Mouse (Mus musculus) stomach, embryonic 14.5 days (tissue): ENCODE measurements at regions not wholly inside any gene's neighbourhood (a gene's known extent, or its start where the extent isn't known, plus 50 kb on each side); places are given as distances from the start of the nearest gene placed in this dataset.

ENCODE experiments used
- ATAC-seq: fragments of 200-750 bp; cut with Nextera tagmentation; 2 replicates; pipeline ENCODE4 v1.8.0; 2017; ENCODE audit warnings: low read depth, moderate TSS enrichment; ENCODE audit not compliant: insufficient number of reproducible peaks, insufficient read depth, low FRiP score
- H3K27ac ChIP-seq: fragments of 300-500 bp; sonication (generic); 2 replicates; pipeline ENCODE4 v1.5.1; 2014; ENCODE audit warnings: mild to moderate bottlenecking, low read length, moderate library complexity, mixed read lengths
- H3K27me3 ChIP-seq: fragments of 300-500 bp; sonication (generic); 2 replicates; pipeline ENCODE4 v1.6.1; 2014; ENCODE audit warnings: low read length, control low read depth, mixed read lengths; ENCODE audit not compliant: control insufficient read depth, insufficient read depth
- H3K36me3 ChIP-seq: fragments of 300-500 bp; sonication (generic); 2 replicates; pipeline ENCODE4 v1.6.1; 2014; ENCODE audit warnings: mild to moderate bottlenecking, control low read depth, low read length, moderate library complexity, mixed read lengths; ENCODE audit not compliant: control insufficient read depth, insufficient read depth
- H3K4me1 ChIP-seq: fragments of 300-500 bp; sonication (generic); 2 replicates; pipeline ENCODE4 v1.6.1; 2014; ENCODE audit warnings: low read length, control low read depth, mixed read lengths; ENCODE audit not compliant: control insufficient read depth, insufficient read depth
- H3K4me2 ChIP-seq: fragments of 300-500 bp; sonication (generic); replicated peaks from 2 replicates; pipeline ENCODE4 v1.6.1; 2014; ENCODE audit warnings: low read depth, low read length, control low read depth
- H3K4me3 ChIP-seq: fragments of 300-500 bp; sonication (generic); 2 replicates; pipeline ENCODE4 v1.5.1; 2014; ENCODE audit warnings: low read depth, low read length, control low read depth
- H3K9ac ChIP-seq: fragments of 300-500 bp; sonication (generic); replicated peaks from 2 replicates; pipeline ENCODE4 v1.6.1; 2014; ENCODE audit warnings: low read depth, mild to moderate bottlenecking, control low read depth, low read length, moderate library complexity, mixed read lengths
- H3K9me3 ChIP-seq: fragments of 300-500 bp; sonication (generic); 2 replicates; pipeline ENCODE4 v1.6.1; 2016; ENCODE audit warnings: low read depth, low read length, control low read depth; ENCODE audit not compliant: control insufficient read depth
- WGBS: fragments of 180-500 bp; shearing (Covaris S2); extraction: QIAGEN DNeasy Blood & Tissue Kit; methylation state at CpG from one replicate; pipeline ENCODE4 v1.1.7; 2014; 5-methylcytosine and 5-hydroxymethylcytosine counted together

GRCm38 (mm10) chr2:179228096-179228495 lies 214.1 kb upstream of the Cdh4 start:
- H3K4me2 ChIP-seq, result no peak overlapping the region
- H3K4me3 ChIP-seq, result no peak overlapping the region
- no peak overlapping the region for H3K9ac ChIP-seq
- ATAC-seq, result no peak
- no peaks in the 10 kb centered on the region for H3K9me3 ChIP-seq
- no peak overlapping the region for H3K27ac ChIP-seq
- no peaks in the 10 kb centered on the region for H3K27me3 ChIP-seq
- H3K4me1 ChIP-seq, result no peaks in the 10 kb centered on the region
- H3K36me3 ChIP-seq, result no peaks in the 10 kb centered on the region
- WGBS, result 66% methylated on average over 7 of the region's 7 CpGs

GRCm38 (mm10) chr2:179231708-179232354 lies 210.4 kb upstream of the Cdh4 start:
- H3K4me3 ChIP-seq, result no peak overlapping the region
- H3K9me3 ChIP-seq, result no peaks in the 10 kb centered on the region
- WGBS, result 73% methylated on average over 6 of the region's 6 CpGs
- H3K36me3 ChIP-seq, result no peaks in the 10 kb centered on the region
- H3K4me2 ChIP-seq, result no peak overlapping the region
- H3K27me3 ChIP-seq, result no peaks in the 10 kb centered on the region
- no peak overlapping the region for H3K27ac ChIP-seq
- no peak for ATAC-seq
- no peaks in the 10 kb centered on the region for H3K4me1 ChIP-seq
- no peak overlapping the region for H3K9ac ChIP-seq

GRCm38 (mm10) chr2:179238166-179238565 lies 204.1 kb upstream of the Cdh4 start:
- H3K4me2 ChIP-seq, result no peak overlapping the region
- H3K27ac ChIP-seq, result no peak overlapping the region

GRCm38 (mm10) chr2:179260892-179261291 lies 181.3 kb upstream of the Cdh4 start:
- Histone ChIP-seq H3K4me3 (no peak overlapping the region), H3K4me1 (no peaks in the 10 kb centered on the region), H3K36me3 (no peaks in the 10 kb centered on the region), H3K4me2 (no peak overlapping the region), H3K27ac (no peak overlapping the region), H3K27me3 (no peaks in the 10 kb centered on the region), H3K9me3 (no peaks in the 10 kb centered on the region), H3K9ac (no peak overlapping the region)
- no peak for ATAC-seq
- 74% methylated on average over 2 of the region's 2 CpGs for WGBS

More at GRCm38 (mm10) chr2:179238166-179238565, 204.1 kb upstream of the Cdh4 start:
- no peaks in the 10 kb centered on the region for H3K27me3 ChIP-seq
- H3K4me3 ChIP-seq, result no peak overlapping the region
- H3K9ac ChIP-seq, result no peak overlapping the region
- H3K4me1 ChIP-seq, result no peaks in the 10 kb centered on the region
- ATAC-seq, result no peak
- H3K36me3 ChIP-seq, result no peaks in the 10 kb centered on the region
- H3K9me3 ChIP-seq, result no peaks in the 10 kb centered on the region
- 86% methylated on average over 11 of the region's 11 CpGs for WGBS

- no peak for ATAC-seq
- Histone ChIP-seq H3K9me3 (no peaks in the 10 kb centered on the region), H3K4me3 (no peak overlapping the region), H3K27me3 (no peaks in the 10 kb centered on the region), H3K4me2 (no peak overlapping the region), H3K36me3 (no peaks in the 10 kb centered on the region), H3K4me1 (no peaks in the 10 kb centered on the region), H3K9ac (no peak overlapping the region), H3K27ac (no peak overlapping the region)
- WGBS, result 83% methylated on average over 4 of the region's 4 CpGs
Observed at GRCm38 (mm10) chr2:179263888-179264287, 178.3 kb upstream of the Cdh4 start.

DNA sequence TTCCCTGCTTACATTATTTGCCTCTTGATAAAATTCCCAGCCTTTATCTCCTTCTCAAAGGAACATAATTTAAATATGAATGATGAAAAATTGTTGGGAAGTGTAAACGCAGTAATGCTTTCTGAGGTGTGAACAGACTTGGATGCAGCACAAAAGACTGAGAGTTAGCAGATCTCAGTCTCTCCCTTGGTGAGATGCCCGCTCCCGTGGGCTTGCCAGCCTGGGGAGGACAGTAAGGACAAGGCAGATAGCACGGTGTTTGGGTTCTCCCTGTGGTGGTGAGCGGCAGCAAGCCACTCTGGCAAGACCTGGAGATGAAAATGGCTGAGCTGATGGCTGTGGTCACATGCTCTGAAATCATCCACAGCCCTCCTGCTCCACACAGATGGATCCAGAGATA lies 176.8 kb upstream of the Cdh4 start:
- no peak overlapping the region for H3K4me2 ChIP-seq
- WGBS, result 58% methylated on average over 5 of the region's 5 CpGs
- no peak overlapping the region for H3K9ac ChIP-seq
- no peaks in the 10 kb centered on the region for H3K36me3 ChIP-seq
- no peak overlapping the region for H3K27ac ChIP-seq
- no peak overlapping the region for H3K4me3 ChIP-seq
- H3K9me3 ChIP-seq, result no peaks in the 10 kb centered on the region
- no peaks in the 10 kb centered on the region for H3K4me1 ChIP-seq
- ATAC-seq, result no peak
- no peaks in the 10 kb centered on the region for H3K27me3 ChIP-seq

DNA sequence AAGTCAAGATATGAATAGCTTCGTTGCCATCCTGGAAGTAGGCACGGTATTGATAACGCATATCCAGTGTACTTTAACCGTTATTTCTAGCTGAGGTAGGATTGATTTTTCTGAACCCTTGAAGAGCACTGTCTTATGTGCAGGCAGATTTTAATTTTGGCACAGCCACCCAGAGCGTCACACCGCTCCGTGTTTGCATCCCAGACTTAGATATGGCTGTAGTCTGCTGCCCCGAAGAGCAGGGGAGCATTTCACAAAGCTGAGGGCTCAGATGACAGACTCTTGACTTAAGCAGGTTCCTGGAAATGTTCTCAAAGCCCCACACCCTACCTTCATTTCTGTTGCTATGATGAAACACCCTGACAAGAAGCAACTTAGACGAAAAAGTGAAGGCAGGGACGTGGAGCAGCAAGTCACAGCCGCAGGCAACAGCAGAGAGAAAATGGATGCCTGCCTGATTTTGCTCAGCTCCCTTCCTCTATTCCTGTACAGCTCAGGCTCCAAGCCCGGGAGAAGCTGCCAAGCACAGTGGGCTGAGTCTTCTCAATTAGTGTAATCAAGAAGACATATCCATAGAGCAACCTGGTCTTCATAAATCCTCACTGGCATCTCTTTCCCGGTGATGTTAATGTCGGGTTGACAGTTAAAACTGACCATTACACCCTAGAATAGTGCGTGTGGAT lies 164.9 kb upstream of the Cdh4 start:
- H3K36me3 ChIP-seq, result no peaks in the 10 kb centered on the region
- H3K27me3 ChIP-seq, result no peaks in the 10 kb centered on the region
- H3K27ac ChIP-seq, result no peak overlapping the region
- H3K4me1 ChIP-seq, result no peaks in the 10 kb centered on the region
- H3K4me3 ChIP-seq, result no peak overlapping the region
- H3K4me2 ChIP-seq, result no peak overlapping the region
- WGBS, result 76% methylated on average over 15 of the region's 15 CpGs
- H3K9ac ChIP-seq, result no peak overlapping the region
- H3K9me3 ChIP-seq, result no peaks in the 10 kb centered on the region
- ATAC-seq, result no peak

GRCm38 (mm10) chr2:179277887-179278282 lies 164.3 kb upstream of the Cdh4 start:
- Histone ChIP-seq H3K4me3 (no peak overlapping the region), H3K27ac (no peak overlapping the region), H3K4me1 (no peaks in the 10 kb centered on the region), H3K4me2 (no peak overlapping the region), H3K36me3 (no peaks in the 10 kb centered on the region), H3K9ac (no peak overlapping the region), H3K9me3 (no peaks in the 10 kb centered on the region), H3K27me3 (no peaks in the 10 kb centered on the region)
- ATAC-seq, result no peak
- 71% methylated on average over 4 of the region's 4 CpGs for WGBS

GRCm38 (mm10) chr2:179282276-179282675 lies 160.0 kb upstream of the Cdh4 start:
- H3K4me3 ChIP-seq, result no peak overlapping the region
- no peak for ATAC-seq
- H3K9me3 ChIP-seq, result no peaks in the 10 kb centered on the region
- WGBS, result 81% methylated on average over 6 of the region's 6 CpGs
- H3K9ac ChIP-seq, result no peak overlapping the region
- no peak overlapping the region for H3K27ac ChIP-seq
- no peaks in the 10 kb centered on the region for H3K4me1 ChIP-seq
- H3K4me2 ChIP-seq, result no peak overlapping the region
- no peaks in the 10 kb centered on the region for H3K36me3 ChIP-seq
- no peaks in the 10 kb centered on the region for H3K27me3 ChIP-seq
